Mouse (Mus musculus): Measurements from ENCODE around the gene Lancl2. TPM values are rescaled to one million over a fixed set of nuclear protein-coding genes. Genes with fewer than 3 reads are reported as not detected.

Gene Lancl2
- polyA plus RNA-seq, 1 experiment = 3.5 TPM

DNA sequence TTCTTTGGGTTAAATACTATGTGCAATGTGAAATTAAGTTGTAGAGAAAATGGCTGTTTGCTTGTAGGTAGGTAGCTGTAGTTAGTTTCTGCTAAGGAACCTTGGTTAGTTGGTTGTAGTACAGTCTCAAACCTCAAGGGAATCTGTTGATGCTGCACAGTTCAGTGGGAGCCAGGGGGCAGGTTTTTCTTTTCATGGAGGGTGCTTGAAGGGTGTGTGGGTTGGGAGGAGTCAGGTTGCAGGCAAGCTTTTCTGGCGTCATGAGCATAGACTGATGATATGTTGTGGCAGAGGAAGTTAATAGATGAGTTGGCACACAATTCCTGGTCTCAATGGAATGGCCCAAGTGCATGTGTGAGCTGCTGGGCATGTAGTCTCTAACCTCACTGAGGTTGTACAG, 9.4 kb downstream of the Lancl2 start:
- H3K4me3 ChIP-seq (replicated peaks) = no peak overlapping the region
- no peaks in the 10 kb centered on the region for H3K9me3 ChIP-seq (ENCODE audit: control insufficient read depth, low read length)
- no peaks in the 10 kb centered on the region for H3K27me3 ChIP-seq (ENCODE audit: control insufficient read depth)
- peaks cover 12% of the 10 kb centered on the region for H3K36me3 ChIP-seq (ENCODE audit: control insufficient read depth)
- TF ChIP-seq GATA1 (IDR thresholded peaks at IDR 0.05; ENCODE audit: low read length) (no peak), TAL1 (IDR thresholded peaks at IDR 0.05; ENCODE audit: low read length) (no peak)
- peaks cover 25% of the 10 kb centered on the region for H3K4me1 ChIP-seq (ENCODE audit: control insufficient read depth)

DNA sequence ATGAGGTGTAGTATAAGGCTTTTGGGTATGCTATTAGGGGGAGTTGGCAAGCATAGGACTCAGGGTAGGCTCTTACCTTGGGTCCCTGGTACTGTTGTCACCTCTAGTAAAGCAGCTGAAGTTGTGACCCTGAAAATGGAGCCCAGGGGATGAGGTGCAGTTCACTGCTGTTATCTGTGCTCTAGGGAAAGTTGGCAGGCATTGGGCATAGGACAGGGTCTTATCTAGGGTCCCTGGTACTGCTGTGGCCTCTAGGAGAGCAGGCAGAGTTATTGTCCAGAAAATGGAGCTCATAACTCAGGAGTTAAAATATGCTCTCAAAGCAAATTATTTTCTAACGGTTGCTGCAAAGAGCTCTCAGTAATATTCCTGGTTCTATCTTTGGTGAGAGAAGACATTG, 19.0 kb downstream of the Lancl2 start:
- Histone ChIP-seq H3K4me1 (ENCODE audit: control insufficient read depth) (peaks cover 13% of the 10 kb centered on the region), H3K36me3 (ENCODE audit: control insufficient read depth) (peaks cover 29% of the 10 kb centered on the region), H3K27me3 (ENCODE audit: control insufficient read depth) (no peaks in the 10 kb centered on the region), H3K4me3 (replicated peaks) (no peak overlapping the region), H3K9me3 (ENCODE audit: control insufficient read depth, low read length) (no peaks in the 10 kb centered on the region)
- TF ChIP-seq TAL1 (IDR thresholded peaks at IDR 0.05; ENCODE audit: low read length) (no peak), GATA1 (IDR thresholded peaks at IDR 0.05; ENCODE audit: low read length) (no peak)

DNA sequence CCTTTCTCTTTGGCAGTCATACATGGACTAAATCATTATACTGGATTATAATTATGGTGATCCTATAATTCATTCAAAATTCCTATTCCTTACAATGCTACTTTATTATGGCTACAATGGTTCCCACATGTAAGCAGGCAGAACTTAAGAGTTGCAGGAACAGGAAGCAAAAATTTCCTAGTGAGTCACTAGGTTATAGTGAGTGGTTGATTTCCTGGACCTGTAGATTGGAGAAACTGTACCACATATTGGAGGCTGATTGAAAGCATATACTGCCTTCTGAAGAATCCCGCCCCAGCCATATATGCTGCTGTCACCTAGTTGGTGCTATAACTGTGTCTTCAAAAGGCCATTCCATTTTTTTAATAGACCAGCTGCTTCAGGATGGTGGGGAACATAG, 40.4 kb downstream of the Lancl2 start:
- peaks cover 73% of the 10 kb centered on the region for H3K4me1 ChIP-seq (ENCODE audit: control insufficient read depth)

GRCm38 (mm10) chr6:57743333-57743732, 41.0 kb downstream of the Lancl2 start:
- H3K27me3 ChIP-seq (ENCODE audit: control insufficient read depth) = no peaks in the 10 kb centered on the region
- peaks cover 77% of the 10 kb centered on the region for H3K4me1 ChIP-seq (ENCODE audit: control insufficient read depth)
- H3K36me3 ChIP-seq (ENCODE audit: control insufficient read depth) = peaks cover 76% of the 10 kb centered on the region
- no peak overlapping the region for H3K4me3 ChIP-seq (replicated peaks)
- TF ChIP-seq GATA1 (IDR thresholded peaks at IDR 0.05; ENCODE audit: low read length) (no peak), TAL1 (IDR thresholded peaks at IDR 0.05; ENCODE audit: low read length) (no peak)
- H3K9me3 ChIP-seq (ENCODE audit: control insufficient read depth, low read length) = 0 out of 2 replicates have a peak, but pooled peaks cover 3% of the 10 kb centered on the region

More for the DNA sequence above, 40.4 kb downstream of the Lancl2 start:
- H3K36me3 ChIP-seq (ENCODE audit: control insufficient read depth) = peaks cover 75% of the 10 kb centered on the region
- H3K9me3 ChIP-seq (ENCODE audit: control insufficient read depth, low read length) = no peaks in the 10 kb centered on the region
- TF ChIP-seq GATA1 (IDR thresholded peaks at IDR 0.05; ENCODE audit: low read length) (no peak), TAL1 (IDR thresholded peaks at IDR 0.05; ENCODE audit: low read length) (no peak)
- no peak overlapping the region for H3K4me3 ChIP-seq (replicated peaks)
- no peaks in the 10 kb centered on the region for H3K27me3 ChIP-seq (ENCODE audit: control insufficient read depth)

DNA sequence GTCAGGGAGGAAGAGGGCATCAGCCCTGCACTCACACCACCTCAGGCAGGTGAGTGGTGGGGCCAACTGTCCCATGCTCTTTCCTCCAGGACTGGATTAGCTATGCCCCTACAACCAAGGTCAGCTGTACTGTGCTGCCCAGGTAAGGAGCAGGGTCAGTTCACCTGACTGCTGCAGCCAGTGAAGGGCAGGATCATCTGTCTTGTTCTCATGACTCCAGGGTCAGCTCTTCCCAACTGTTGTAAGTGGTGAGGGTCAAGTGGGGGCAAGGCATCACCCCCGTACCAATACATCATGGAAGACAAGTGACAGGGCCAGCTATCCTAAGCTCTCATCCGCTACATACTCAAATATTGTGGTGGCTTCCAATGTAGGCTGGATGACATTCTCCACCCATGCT, 41.8 kb downstream of the Lancl2 start:
- no peaks in the 10 kb centered on the region for H3K27me3 ChIP-seq (ENCODE audit: control insufficient read depth)
- peaks cover 79% of the 10 kb centered on the region for H3K4me1 ChIP-seq (ENCODE audit: control insufficient read depth)
- TF ChIP-seq GATA1 (IDR thresholded peaks at IDR 0.05; ENCODE audit: low read length) (no peak), TAL1 (IDR thresholded peaks at IDR 0.05; ENCODE audit: low read length) (no peak)
- peaks cover 76% of the 10 kb centered on the region for H3K36me3 ChIP-seq (ENCODE audit: control insufficient read depth)
- no peak overlapping the region for H3K4me3 ChIP-seq (replicated peaks)
- H3K9me3 ChIP-seq (ENCODE audit: control insufficient read depth, low read length) = 0 out of 2 replicates have a peak, but pooled peaks cover 3% of the 10 kb centered on the region

DNA sequence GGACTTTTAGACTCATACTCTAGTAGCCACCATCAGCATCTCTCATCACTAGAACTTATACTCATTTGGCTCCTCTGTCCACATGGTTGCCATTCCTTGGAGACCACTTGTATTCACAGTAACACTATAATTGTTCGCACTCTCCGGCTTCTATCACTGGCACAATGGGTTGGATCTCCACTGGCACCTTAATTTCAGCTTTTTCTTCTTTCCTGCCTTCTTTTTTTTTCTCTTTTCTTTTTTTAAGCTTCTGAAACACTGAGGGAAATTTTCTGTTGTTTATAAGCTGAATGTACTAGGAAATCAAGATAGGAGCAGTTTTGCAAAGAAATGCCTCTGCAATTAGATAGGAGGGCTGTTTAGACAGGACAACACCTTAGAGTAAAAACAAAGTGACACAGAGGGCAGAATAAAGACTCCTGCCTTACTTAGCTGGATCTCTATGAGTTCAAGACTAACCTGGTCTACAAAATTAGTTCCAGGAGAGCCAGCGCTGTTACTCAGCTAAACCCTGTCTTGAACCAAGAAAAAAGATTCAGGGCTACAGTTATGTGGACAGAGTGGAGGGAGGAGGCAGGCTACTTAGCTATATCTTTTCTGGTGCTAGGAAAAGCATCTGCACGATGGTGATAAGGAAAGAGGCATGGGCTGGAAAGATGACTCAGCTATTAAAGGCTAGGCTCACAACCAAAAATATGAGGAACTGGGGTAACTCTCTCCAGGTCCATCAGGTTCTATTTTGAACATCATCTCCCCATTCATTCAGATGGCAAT, 42.8 kb downstream of the Lancl2 start:
- 0 out of 2 replicates have a peak, but pooled peaks cover 3% of the 10 kb centered on the region for H3K9me3 ChIP-seq (ENCODE audit: control insufficient read depth, low read length)
- peak overlapping the region; percentile 2 for H3K4me3 ChIP-seq (replicated peaks)
- H3K36me3 ChIP-seq (ENCODE audit: control insufficient read depth) = peaks cover 75% of the 10 kb centered on the region
- H3K4me1 ChIP-seq (ENCODE audit: control insufficient read depth) = peaks cover 75% of the 10 kb centered on the region
- TF ChIP-seq TAL1 (IDR thresholded peaks at IDR 0.05; ENCODE audit: low read length) (peak; percentile 95), GATA1 (IDR thresholded peaks at IDR 0.05; ENCODE audit: low read length) (peak; percentile 86)
- H3K27me3 ChIP-seq (ENCODE audit: control insufficient read depth) = no peaks in the 10 kb centered on the region

DNA sequence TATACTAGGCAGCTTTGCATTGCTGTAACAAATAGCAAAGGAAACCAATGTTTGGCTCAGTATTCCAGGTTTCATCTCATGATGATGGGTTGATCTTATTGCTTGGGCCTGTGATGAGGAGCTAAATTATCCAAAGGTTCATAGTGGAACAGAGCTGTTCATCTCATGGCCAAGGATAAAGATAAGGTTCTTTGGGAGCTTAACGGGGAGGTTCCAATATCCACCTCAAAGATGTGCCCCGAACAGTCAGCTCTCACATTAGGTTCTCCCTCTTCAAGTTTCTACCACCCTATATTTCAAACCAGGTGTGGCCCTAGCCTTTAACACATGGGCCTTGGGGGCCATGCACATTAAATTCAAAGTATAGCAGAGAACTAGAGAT, 43.4 kb downstream of the Lancl2 start:
- Histone ChIP-seq H3K9me3 (ENCODE audit: control insufficient read depth, low read length) (0 out of 2 replicates have a peak, but pooled peaks cover 3% of the 10 kb centered on the region), H3K27me3 (ENCODE audit: control insufficient read depth) (no peaks in the 10 kb centered on the region), H3K4me3 (replicated peaks) (peak overlapping the region; percentile 2), H3K36me3 (ENCODE audit: control insufficient read depth) (peaks cover 75% of the 10 kb centered on the region), H3K4me1 (ENCODE audit: control insufficient read depth) (peaks cover 76% of the 10 kb centered on the region)
- TF ChIP-seq TAL1 (IDR thresholded peaks at IDR 0.05; ENCODE audit: low read length) (no peak), GATA1 (IDR thresholded peaks at IDR 0.05; ENCODE audit: low read length) (no peak)

DNA sequence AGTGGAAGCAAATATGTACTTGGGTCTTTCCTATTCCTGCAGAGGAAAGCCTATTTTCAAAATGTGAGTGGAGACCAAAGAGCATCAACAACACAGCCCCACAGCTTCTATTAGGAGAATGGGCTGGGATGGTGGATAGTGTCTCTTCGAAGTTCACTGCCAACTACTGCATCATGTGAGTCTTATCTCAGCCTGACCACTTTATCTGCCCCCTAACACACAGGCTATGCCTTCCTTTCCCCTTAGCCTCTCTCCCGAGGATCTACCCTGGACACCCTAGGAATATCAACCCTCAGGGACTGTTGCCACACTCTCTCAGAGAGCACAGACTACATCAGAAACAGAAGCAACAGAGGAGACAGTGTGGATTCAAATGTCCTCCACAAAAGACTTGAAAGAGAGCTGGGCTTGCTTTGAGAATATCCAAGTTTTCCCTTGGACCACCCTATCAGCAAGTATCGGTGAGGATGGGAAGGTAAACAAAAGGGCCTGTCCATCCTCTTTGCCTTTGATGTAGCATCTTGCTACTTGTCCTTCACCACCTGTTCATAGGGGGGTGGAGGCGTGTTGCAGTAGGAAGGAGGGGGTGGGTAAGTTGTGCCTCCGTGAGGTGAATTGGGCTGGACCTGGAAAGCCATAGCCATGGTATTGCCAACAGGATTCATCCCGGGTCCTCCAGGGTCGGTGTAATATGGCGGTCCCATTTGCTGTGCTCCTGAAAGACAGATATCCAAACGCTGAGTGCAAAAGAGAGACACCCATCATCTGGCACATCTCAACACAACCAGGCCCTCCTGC, 51.8 kb downstream of the Lancl2 start:
- Histone ChIP-seq H3K27me3 (ENCODE audit: control insufficient read depth) (no peaks in the 10 kb centered on the region), H3K4me3 (replicated peaks) (peak overlapping the region; percentile 47), H3K9me3 (ENCODE audit: control insufficient read depth, low read length) (no peaks in the 10 kb centered on the region), H3K36me3 (ENCODE audit: control insufficient read depth) (peaks cover 98% of the 10 kb centered on the region), H3K4me1 (ENCODE audit: control insufficient read depth) (peaks cover 82% of the 10 kb centered on the region)
- TF ChIP-seq GATA1 (IDR thresholded peaks at IDR 0.05; ENCODE audit: low read length) (peak; percentile 74), TAL1 (IDR thresholded peaks at IDR 0.05; ENCODE audit: low read length) (no peak)

DNA sequence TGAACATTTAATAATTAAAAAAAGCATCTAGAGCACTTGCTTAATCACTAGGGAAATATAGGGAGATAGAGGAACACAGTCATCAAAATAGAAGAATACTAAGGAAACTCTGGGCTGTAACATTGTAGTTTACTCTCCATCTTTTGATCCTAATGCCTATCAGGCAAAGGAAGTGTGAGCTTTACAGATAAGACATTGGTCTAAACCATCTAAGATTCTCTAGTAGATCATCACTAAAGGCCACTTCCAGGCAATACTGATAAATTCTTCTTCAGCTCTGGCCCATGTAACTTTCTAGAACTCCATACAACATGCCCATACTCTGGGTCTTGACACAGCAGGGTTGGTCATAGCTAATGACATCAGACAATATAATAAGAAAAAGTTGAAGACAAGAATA, 60.7 kb downstream of the Lancl2 start:
- TF ChIP-seq GATA1 (IDR thresholded peaks at IDR 0.05; ENCODE audit: low read length) (no peak), TAL1 (IDR thresholded peaks at IDR 0.05; ENCODE audit: low read length) (no peak)
- Histone ChIP-seq H3K4me3 (replicated peaks) (no peak overlapping the region), H3K36me3 (ENCODE audit: control insufficient read depth) (peaks cover 92% of the 10 kb centered on the region), H3K9me3 (ENCODE audit: control insufficient read depth, low read length) (no peaks in the 10 kb centered on the region), H3K4me1 (ENCODE audit: control insufficient read depth) (peaks cover 90% of the 10 kb centered on the region), H3K27me3 (ENCODE audit: control insufficient read depth) (no peaks in the 10 kb centered on the region)
